In genomic region chr17:86471684-86472083, GRCm38 (mm10) we compare ENCODE assay signal across 8 mouse cellular contexts. TPM values are rescaled to one million over a fixed set of nuclear protein-coding genes. Genes with fewer than 3 reads are reported as not detected.
DNase-seq lines count a peak whose midpoint lies in the region; ATAC-seq lines count a peak whose summit lies in the region.

No protein-coding gene starts in this region.

- DNase-seq in forebrain, embryonic 14.5 days (ENCODE audit: low spot score) = peak; percentile 50
- no peak for DNase-seq in forebrain, embryonic 10.5 days (ENCODE audit: extremely low spot score, low spot score)
- peak; percentile 34 for DNase-seq in 3T3-L1 (ENCODE audit: low read depth, low spot score)
- DNase-seq in retina, adult 2 months (ENCODE audit: low read depth, low spot score) = peak; percentile 42
- DNase-seq in yolk sac, embryonic 10.5 days (ENCODE audit: low spot score) = peak; percentile 65
- no peak for DNase-seq in adrenal gland, postnatal 25 days

- H3K27ac ChIP-seq in forebrain, embryonic 14.5 days (ENCODE audit: low read depth, low read length) = no peak overlapping the region
- no peak overlapping the region for H3K27ac ChIP-seq in forebrain, embryonic 10.5 days
- H3K27ac ChIP-seq in intestine, embryonic 15.5 days = no peak overlapping the region

- no peak for ATAC-seq in forebrain, embryonic 14.5 days
- ATAC-seq in cerebellum, adult (ENCODE audit: insufficient number of reproducible peaks, low FRiP score, low TSS enrichment) = 0 out of 2 replicates have a peak, but pooled peaks have one; percentile 15
- ATAC-seq in intestine, embryonic 15.5 days = 0 out of 2 replicates have a peak, but pooled peaks have one; percentile 4

- no peaks in the 10 kb centered on the region for H3K9me3 ChIP-seq in forebrain, embryonic 14.5 days (replicated peaks; ENCODE audit: control insufficient read depth, low read length)
- no peaks in the 10 kb centered on the region for H3K9me3 ChIP-seq in forebrain, embryonic 10.5 days
- H3K9me3 ChIP-seq in intestine, embryonic 15.5 days = no peaks in the 10 kb centered on the region

- 0 out of 2 replicates have a peak, but pooled peaks cover 5% of the 10 kb centered on the region for H3K27me3 ChIP-seq in forebrain, embryonic 14.5 days (replicated peaks; ENCODE audit: control insufficient read depth, insufficient read depth, low read length)
- H3K27me3 ChIP-seq in forebrain, embryonic 10.5 days (ENCODE audit: poor library complexity, severe bottlenecking) = peaks cover 54% of the 10 kb centered on the region
- H3K27me3 ChIP-seq in intestine, embryonic 15.5 days (replicated peaks) = no peaks in the 10 kb centered on the region

- peaks cover 9% of the 10 kb centered on the region for H3K4me1 ChIP-seq in forebrain, embryonic 14.5 days (ENCODE audit: control insufficient read depth, insufficient read depth, low read length)
- H3K4me1 ChIP-seq in forebrain, embryonic 10.5 days = peaks cover 32% of the 10 kb centered on the region
- H3K4me1 ChIP-seq in intestine, embryonic 15.5 days (replicated peaks) = peaks cover 14% of the 10 kb centered on the region

- H3K4me3 ChIP-seq in forebrain, embryonic 14.5 days (ENCODE audit: low read depth, low read length) = no peak overlapping the region
- H3K4me3 ChIP-seq in forebrain, embryonic 10.5 days = no peak overlapping the region
- H3K4me3 ChIP-seq in intestine, embryonic 15.5 days (replicated peaks) = no peak overlapping the region

- no peaks in the 10 kb centered on the region for H3K36me3 ChIP-seq in forebrain, embryonic 14.5 days (ENCODE audit: control insufficient read depth, insufficient read depth, low read length)
- H3K36me3 ChIP-seq in forebrain, embryonic 10.5 days (replicated peaks) = no peaks in the 10 kb centered on the region
- H3K36me3 ChIP-seq in intestine, embryonic 15.5 days = no peaks in the 10 kb centered on the region

- WGBS in forebrain, embryonic 14.5 days = 46% methylated on average over 5 of the region's 5 CpGs
- 50% methylated on average over 5 of the region's 5 CpGs for WGBS in forebrain, embryonic 10.5 days
- WGBS in intestine, embryonic 15.5 days = 43% methylated on average over 5 of the region's 5 CpGs

- H3K9ac ChIP-seq in forebrain, embryonic 14.5 days (ENCODE audit: low read length) = no peak overlapping the region
- H3K9ac ChIP-seq in intestine, embryonic 15.5 days = no peak overlapping the region

- H3K4me2 ChIP-seq in forebrain, embryonic 14.5 days (ENCODE audit: low read length) = no peak overlapping the region
- H3K4me2 ChIP-seq in intestine, embryonic 15.5 days (replicated peaks) = no peak overlapping the region

RNA-seq across cellular contexts. Expression of gene Gm10309, which starts 33.3 kb away (rescaled TPM):
- polyA plus RNA-seq in forebrain, embryonic 14.5 days (2014; fragmentation: Nextera tagmentation; extraction: Ambion mirVana) = 0.10 TPM in 1 of 2 replicates, not detected in the other
- 0.16 and 0.20 TPM in 2 replicates for polyA plus RNA-seq in forebrain, embryonic 10.5 days (2016; fragmentation: Nextera tagmentation; extraction: Ambion mirVana)
- polyA plus RNA-seq in intestine, embryonic 15.5 days (2015; fragmentation: Nextera tagmentation; extraction: Ambion mirVana) = 0.16 and 0.21 TPM in 2 replicates
- total RNA-seq in adrenal gland, postnatal 25 days (2021) = not detected in 2 replicates

Comparison
In these comparisons a context has a peak if more than half of its experiments do, and no peak if none do; other contexts are left out.
1. DNase-seq: peak in forebrain, embryonic 14.5 days (single experiment), 3T3-L1 (single experiment), retina, adult 2 months (single experiment) and yolk sac, embryonic 10.5 days (single experiment); none in forebrain, embryonic 10.5 days (single experiment) and adrenal gland, postnatal 25 days (single experiment).